Mouse (Mus musculus) layer of hippocampus, adult 2 months (tissue): ENCODE measurements at regions not wholly inside any gene's neighbourhood (a gene's known extent, or its start where the extent isn't known, plus 50 kb on each side); places are given as distances from the start of the nearest gene placed in this dataset.
"Not testable (repeated sequence)": the region's sequence is repeated elsewhere in the genome, so short reads cannot be mapped to it uniquely, and the experiment has no call there.

Experiments
- DNase-seq, 2 experiments: peaks; one replicate each; pipeline ENCODE4 v3.0.0; 2022; ENCODE audit warnings: low spot score in 2 of 2
- H3K27ac ChIP-seq: fragments of 200-600 bp; 2 replicates; pipeline ENCODE4 v1.8.1; 2022
- H3K4me3 ChIP-seq: fragments of 200-600 bp; 2 replicates; pipeline ENCODE4 v1.8.1; 2022; ENCODE audit warnings: mild to moderate bottlenecking
- CTCF ChIP-seq: fragments of 200-600 bp; conservative IDR thresholded peaks from 2 replicates; pipeline ENCODE4 v1.8.1; 2022; ENCODE audit warnings: antibody characterized with exemption, mild to moderate bottlenecking, moderate library complexity

DNA sequence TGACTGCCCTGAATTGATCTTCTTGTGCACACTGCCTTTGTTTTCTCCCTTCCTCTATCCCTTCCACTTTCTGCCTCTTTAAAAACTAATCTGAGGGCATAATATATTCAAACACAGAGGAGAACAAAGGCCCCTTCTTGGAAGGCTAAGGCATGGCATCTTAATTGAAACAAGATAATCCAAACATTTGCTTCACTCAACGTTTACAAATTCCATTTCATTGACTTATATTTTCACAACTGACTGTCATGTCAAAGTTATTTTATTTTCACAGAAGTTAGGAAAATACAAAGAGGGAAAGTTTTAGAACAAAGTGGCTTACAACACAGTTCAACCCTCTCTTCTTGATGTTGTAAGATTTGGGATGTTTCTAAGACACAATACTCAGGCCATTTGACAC lies 251.9 kb downstream of the Lpin1 start:
- H3K27ac ChIP-seq = no peak overlapping the region
- no peak overlapping the region for H3K4me3 ChIP-seq
- no peak for TF ChIP-seq CTCF
- DNase-seq = no peak

DNA sequence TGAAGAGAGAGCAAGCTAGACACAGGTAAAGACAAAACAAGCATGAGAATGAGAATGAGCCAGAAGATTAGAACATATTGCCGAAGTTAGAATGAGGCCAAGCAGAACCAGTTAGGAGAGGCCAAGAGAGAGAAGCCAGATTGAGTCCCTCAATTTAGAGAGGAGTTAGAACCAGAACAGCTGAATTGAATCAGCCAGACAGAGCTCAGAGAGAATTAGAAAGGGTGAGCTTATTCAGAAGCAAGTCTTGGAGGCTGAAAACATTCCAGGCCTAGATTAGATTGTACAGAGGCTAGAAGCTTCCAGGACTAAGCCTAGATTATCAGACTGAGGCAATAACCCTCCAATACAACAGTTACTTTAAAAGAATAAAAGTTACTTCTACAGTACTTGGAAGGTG lies 256.1 kb downstream of the Lpin1 start:
- Histone ChIP-seq H3K4me3 (no peak overlapping the region), H3K27ac (no peak overlapping the region)
- no peak for DNase-seq
- no peak for TF ChIP-seq CTCF

GRCm38 (mm10) chr12:16351751-16352150 lies 259.0 kb downstream of the Lpin1 start:
- Histone ChIP-seq H3K27ac (no peak overlapping the region), H3K4me3 (no peak overlapping the region)
- no peak for TF ChIP-seq CTCF
- no peak for DNase-seq

DNA sequence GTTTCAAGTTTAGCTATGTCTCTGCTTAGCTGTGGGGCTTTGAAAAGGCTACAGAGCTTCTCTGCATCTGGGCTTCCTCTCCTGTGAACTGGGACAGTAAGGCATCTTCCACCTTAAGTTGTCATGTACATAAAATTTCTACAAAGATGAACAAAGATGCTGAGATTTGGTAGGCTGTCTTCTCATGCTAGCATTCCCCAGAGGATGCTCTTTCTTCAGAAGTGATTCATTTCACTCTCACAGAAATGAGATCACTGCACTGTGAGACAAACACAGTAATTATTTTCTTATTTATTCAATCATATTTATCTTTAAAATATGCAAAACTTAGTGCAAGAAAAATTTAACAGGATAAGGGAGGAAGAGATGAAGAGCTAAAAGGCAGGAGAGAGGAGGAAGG lies 261.5 kb downstream of the Lpin1 start:
- no peak for DNase-seq
- Histone ChIP-seq H3K4me3 (no peak overlapping the region), H3K27ac (no peak overlapping the region)
- TF ChIP-seq CTCF = no peak

DNA sequence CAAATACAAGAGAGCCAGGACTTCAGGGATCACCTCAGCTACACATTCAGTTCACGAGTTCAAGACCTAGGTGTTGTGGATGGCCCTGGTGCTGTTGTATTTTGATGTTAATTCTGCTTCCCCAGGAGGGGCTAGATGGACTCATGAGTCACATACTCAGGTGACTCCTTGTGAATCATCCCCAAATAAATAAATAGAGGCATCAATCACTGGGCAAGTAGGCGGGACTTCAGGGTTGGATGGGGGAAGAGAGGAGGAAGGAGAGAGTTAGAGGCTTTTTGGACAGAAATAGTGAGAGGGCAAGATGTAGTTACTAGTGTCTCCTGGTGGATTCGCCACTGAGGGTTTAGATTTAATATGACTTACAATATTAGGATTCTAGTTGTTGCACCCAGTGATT lies 266.7 kb downstream of the Lpin1 start:
- no peak for TF ChIP-seq CTCF
- Histone ChIP-seq H3K27ac (no peak overlapping the region), H3K4me3 (no peak overlapping the region)
- no peak for DNase-seq

GRCm38 (mm10) chr12:16342030-16342429 lies 268.7 kb downstream of the Lpin1 start:
- peak; percentile 7; the same call in 1 of the 2 replicates for TF ChIP-seq CTCF
- not testable (repeated sequence) for DNase-seq, H3K4me3 ChIP-seq, H3K27ac ChIP-seq

DNA sequence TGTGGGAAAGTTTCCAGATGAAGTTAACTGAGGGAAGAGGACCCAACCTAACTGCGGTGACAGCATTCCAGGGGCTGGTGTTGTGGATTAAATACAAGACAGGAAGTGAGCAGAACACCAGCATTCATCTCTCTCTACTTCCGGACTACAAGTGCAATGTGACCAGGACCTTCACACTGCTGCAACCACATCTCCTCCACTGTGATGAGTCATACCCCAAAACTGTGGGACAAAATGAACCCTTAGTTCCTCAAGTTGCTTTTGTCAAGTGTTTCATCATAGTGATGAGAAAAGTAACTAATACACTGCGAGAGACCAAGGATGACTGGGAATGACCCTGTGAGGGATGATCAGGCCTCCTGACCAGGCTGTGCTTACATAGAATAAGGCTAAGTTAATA lies 279.3 kb downstream of the Lpin1 start:
- DNase-seq = no peak
- TF ChIP-seq CTCF = no peak
- Histone ChIP-seq H3K4me3 (no peak overlapping the region), H3K27ac (no peak overlapping the region)

- H3K27ac ChIP-seq = no peak overlapping the region
- no peak overlapping the region for H3K4me3 ChIP-seq
- no peak for TF ChIP-seq CTCF
- DNase-seq = no peak
These were observed 281.6 kb downstream of the Lpin1 start for GRCm38 (mm10) chr12:16329129-16329528.

DNA sequence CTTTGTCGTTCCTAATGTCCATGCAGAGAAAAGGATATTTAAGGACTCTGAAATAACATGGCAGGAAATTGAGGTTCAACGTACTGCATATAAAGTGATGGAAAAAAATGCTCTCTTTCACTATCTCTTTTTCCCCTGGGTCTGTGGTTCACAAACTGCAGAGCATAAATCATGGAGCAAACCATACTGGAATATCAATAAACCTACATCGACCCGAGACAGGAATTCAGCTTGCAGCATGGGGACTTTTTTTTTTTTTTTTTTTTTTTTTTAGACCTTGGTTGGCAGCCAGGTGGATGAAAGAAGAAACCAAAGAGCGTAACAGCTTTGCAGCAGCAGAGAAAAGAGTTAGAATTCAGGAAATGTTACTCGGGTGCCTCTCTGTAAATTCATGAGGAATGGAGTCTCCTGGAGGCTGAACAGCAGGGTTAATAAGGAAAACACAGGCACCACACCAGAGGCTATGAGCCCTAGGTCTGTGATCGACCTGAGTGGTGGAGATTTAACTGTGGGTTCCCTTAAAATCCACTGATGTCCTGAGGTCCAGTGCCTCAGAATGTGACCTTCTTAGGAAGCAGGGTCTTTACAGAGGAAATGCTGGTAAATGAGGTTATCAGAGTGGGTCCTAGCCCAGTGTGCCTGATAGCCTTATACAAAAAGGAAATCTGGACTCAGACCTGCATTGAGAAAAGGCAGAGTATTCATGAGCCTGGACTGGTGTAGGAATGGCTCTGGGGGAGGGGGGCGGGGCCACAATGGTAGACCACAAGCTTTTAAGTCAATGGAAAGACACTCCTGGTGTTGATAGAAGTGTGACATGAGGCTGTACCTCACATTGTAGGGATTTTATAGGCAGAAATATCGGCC lies 290.0 kb downstream of the Lpin1 start:
- H3K4me3 ChIP-seq = no peak overlapping the region
- 0 out of 2 replicates have a peak, but pooled peaks have one; percentile 8 for TF ChIP-seq CTCF
- peak overlapping the region; percentile 23; the same call in 1 of the 2 replicates for H3K27ac ChIP-seq
- DNase-seq = no peak

- DNase-seq = no peak
- Histone ChIP-seq H3K4me3 (no peak overlapping the region), H3K27ac (no peak overlapping the region)
- no peak for TF ChIP-seq CTCF
These were observed 302.7 kb downstream of the Lpin1 start for GRCm38 (mm10) chr12:16308101-16308500.

DNA sequence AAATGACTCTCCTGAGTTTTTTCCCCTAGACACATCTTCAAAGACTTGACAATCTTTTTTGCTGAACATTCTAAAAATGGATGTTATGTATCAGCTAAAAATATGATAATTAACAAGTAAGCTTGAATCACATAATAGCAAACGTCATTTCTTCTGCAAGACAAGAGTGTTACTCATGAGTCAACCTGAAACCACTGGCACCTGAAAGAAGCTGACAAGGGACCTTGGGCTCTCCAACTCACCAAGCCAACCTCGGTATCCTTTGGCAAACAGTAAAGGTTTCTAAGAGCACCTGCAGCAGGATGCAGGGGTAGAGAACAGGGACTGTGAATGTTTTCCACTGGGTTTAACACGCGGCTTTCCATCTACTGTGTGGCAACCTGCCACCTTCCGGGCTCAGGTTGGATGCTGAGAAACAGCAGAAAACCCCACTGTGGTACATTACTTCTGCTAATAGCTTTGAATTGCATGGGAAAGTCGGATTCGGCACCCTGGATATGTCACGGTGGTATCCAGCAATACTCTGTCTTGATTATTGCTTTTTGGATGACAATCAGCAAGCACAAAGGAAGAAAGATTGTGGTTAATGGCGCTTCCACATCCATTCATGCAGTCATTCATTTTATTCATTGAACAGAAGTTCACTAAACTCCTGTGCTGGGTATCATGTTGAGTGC lies 305.9 kb downstream of the Lpin1 start:
- Histone ChIP-seq H3K4me3 (no peak overlapping the region), H3K27ac (no peak overlapping the region)
- no peak for DNase-seq
- TF ChIP-seq CTCF = no peak

GRCm38 (mm10) chr12:16285061-16285460 lies 325.7 kb downstream of the Lpin1 start:
- no peak for DNase-seq
- Histone ChIP-seq H3K4me3 (no peak overlapping the region), H3K27ac (no peak overlapping the region)
- no peak for TF ChIP-seq CTCF

DNA sequence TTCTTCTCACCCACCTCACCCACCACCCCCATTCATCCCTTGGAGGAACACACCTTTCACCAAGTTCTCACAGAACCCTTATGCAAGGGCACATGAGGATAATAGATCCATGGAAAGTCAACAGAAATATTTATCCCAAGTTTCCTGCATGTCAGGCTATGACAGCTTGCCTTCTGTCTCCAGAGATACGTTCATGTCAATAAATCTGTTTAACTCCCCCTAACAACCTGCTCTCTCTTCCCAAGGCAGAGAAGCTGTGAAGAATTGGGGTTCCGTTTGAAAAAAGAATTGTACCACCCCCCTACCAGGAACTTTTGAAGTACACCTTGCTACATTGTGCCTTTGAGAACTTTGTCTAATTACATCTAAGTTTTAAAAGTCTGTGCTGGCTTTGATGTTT lies 331.6 kb downstream of the Lpin1 start:
- peak; percentile 32 to 41 for DNase-seq
- no peak for TF ChIP-seq CTCF
- no peak overlapping the region for H3K4me3 ChIP-seq

More for the DNA sequence above, 331.6 kb downstream of the Lpin1 start:
- no peak overlapping the region for H3K27ac ChIP-seq
